Mouse (Mus musculus) C2C12 (cell line): ENCODE measurements around the gene Iqca. TPM values are rescaled to one million over a fixed set of nuclear protein-coding genes. Genes with fewer than 3 reads are reported as not detected.

Source experiments
- H3K27me3 ChIP-seq: one replicate; pipeline ENCODE4 v1.6.1; 2011; ENCODE audit not compliant: control insufficient read depth, insufficient read depth, insufficient read length
- H3K36me3 ChIP-seq: one replicate; pipeline ENCODE4 v1.6.1; 2011; ENCODE audit not compliant: control insufficient read depth, insufficient read depth
- H3K4me3 ChIP-seq: one replicate; pipeline ENCODE4 v1.5.1; 2011; ENCODE audit warnings: mild to moderate bottlenecking, control low read depth; ENCODE audit not compliant: poor library complexity, insufficient read depth, severe bottlenecking
- H3K79me2 ChIP-seq: one replicate; pipeline ENCODE4 v1.6.1; 2011; ENCODE audit not compliant: control insufficient read depth, insufficient read depth
- H3K79me3 ChIP-seq: one replicate; pipeline ENCODE4 v1.6.1; 2011; ENCODE audit warnings: low read depth, control low read depth
- H3ac ChIP-seq: one replicate; pipeline ENCODE3; 2011; ENCODE audit warnings: low read depth; ENCODE audit not compliant: control insufficient read depth, insufficient read length
- CEBPB ChIP-seq: IDR thresholded peaks from one replicate; pipeline ENCODE4 v1.6.1; 2011; ENCODE audit warnings: low read depth, mild to moderate bottlenecking, control low read depth, moderate library complexity
- CTCF ChIP-seq: IDR thresholded peaks from one replicate; pipeline ENCODE4 v1.5.1; 2011; ENCODE audit not compliant: control insufficient read depth, insufficient read depth, insufficient read length
- FOSL1 ChIP-seq: IDR thresholded peaks from one replicate; pipeline ENCODE4 v1.8.0; 2011; ENCODE audit warnings: mild to moderate bottlenecking, low read length; ENCODE audit not compliant: poor library complexity, insufficient read depth, severe bottlenecking
- MAX ChIP-seq: IDR thresholded peaks from one replicate; pipeline ENCODE4 v1.6.1; 2011; ENCODE audit warnings: mild to moderate bottlenecking, control low read depth
- MYOD1 ChIP-seq: IDR thresholded peaks from one replicate; pipeline ENCODE4 v1.6.1; 2011; ENCODE audit warnings: low read depth; ENCODE audit not compliant: control insufficient read depth, insufficient read length
- MYOG ChIP-seq: IDR thresholded peaks from one replicate; pipeline ENCODE4 v1.6.1; 2011; ENCODE audit not compliant: control insufficient read depth, insufficient read length; ENCODE audit errors: extremely low read depth
- USF1 ChIP-seq: IDR thresholded peaks from one replicate; pipeline ENCODE4 v1.6.1; 2011; ENCODE audit warnings: low read depth, mild to moderate bottlenecking, control low read depth, moderate library complexity
- polyA plus RNA-seq: library from polyadenylated mRNA; unstranded; fragments of >200 nt; fragmentation: generic; extraction: Trizol; gene quantifications from one replicate; pipeline ENCODE4 v1.2.1, GENCODE M21; 2012; ENCODE audit warnings: missing spikeins

The Iqca gene
- polyA plus RNA-seq, 1 experiment: not detected

DNA sequence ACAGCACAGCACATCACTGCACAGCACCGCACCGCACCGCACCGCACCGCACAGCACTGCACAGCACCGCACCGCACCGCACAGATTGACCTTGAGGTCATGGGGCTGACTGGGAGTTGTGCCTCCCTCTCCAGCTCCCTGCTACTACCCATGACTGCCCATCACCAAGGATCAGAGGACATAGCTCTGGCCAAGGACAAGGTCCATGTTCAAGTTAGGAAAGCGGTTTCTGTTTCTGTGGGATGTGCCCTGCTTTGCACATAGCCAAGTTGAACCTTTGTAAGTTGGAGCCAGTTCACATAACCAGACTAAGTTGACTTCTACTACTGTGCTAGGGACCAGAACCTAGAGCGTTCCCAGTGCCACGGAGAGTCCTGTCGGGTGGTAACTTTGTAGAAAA, 28.6 kb downstream of the Iqca start:
- Histone ChIP-seq H3K27me3 (no peaks in the 10 kb centered on the region), H3K4me3 (no peak overlapping the region), H3K79me3 (no peaks in the 10 kb centered on the region), H3ac (no peak overlapping the region), H3K36me3 (no peaks in the 10 kb centered on the region), H3K79me2 (no peaks in the 10 kb centered on the region)
- TF ChIP-seq CTCF (no peak), CEBPB (no peak), FOSL1 (no peak), MAX (no peak), MYOD1 (no peak), MYOG (no peak), USF1 (no peak)

DNA sequence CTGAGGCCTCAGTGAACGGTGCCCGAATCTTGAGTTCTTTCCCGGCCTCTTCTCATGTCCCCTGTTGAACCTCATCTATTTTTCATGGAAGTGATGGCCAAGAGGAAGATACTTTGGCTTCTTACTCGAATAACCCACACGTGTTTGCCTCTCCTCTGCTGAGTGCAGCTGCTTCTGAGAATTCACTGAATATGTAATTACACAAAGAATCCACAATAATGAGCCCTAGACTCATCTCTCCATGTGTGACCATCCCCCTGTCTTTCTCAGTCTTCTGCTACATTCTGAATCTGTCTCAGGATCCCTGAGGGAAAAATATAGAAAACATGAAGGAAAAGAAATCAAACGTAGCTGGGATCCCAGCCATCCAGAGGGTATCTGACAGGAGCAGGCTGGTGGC, 32.5 kb downstream of the Iqca start:
- H3ac ChIP-seq: no peak overlapping the region
- H3K4me3 ChIP-seq: no peak overlapping the region
- H3K79me3 ChIP-seq: no peaks in the 10 kb centered on the region
- no peaks in the 10 kb centered on the region for H3K27me3 ChIP-seq
- TF ChIP-seq MYOG: no peak
- no peak for TF ChIP-seq MAX
- no peak for TF ChIP-seq USF1
- no peak for TF ChIP-seq CTCF
- TF ChIP-seq FOSL1: no peak
- TF ChIP-seq MYOD1: no peak
- TF ChIP-seq CEBPB: no peak
- no peaks in the 10 kb centered on the region for H3K36me3 ChIP-seq
- no peaks in the 10 kb centered on the region for H3K79me2 ChIP-seq

DNA sequence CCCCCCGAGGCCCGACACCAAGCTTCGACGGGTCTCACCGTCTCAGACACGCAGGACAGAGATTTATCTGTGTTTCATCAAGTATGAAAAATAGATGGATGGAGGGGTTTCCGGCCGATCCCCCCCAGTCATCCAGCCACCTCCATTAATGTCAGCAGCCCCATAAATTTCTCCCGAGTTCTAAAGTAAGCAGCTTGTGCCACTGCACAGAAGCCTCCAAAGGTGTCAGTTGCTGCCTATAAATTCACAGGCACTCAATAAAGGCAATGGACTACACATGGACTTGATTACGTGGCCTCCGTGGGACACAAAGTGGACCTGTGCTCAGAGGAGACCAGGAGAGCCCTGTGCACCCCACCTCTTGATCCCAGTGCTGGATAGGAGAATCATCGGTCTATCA, 34.0 kb downstream of the Iqca start:
- no peaks in the 10 kb centered on the region for H3K27me3 ChIP-seq
- TF ChIP-seq CTCF: no peak
- TF ChIP-seq MAX: no peak
- TF ChIP-seq CEBPB: no peak
- no peaks in the 10 kb centered on the region for H3K79me3 ChIP-seq
- H3K4me3 ChIP-seq: no peak overlapping the region
- H3ac ChIP-seq: no peak overlapping the region
- no peaks in the 10 kb centered on the region for H3K36me3 ChIP-seq
- no peaks in the 10 kb centered on the region for H3K79me2 ChIP-seq

DNA sequence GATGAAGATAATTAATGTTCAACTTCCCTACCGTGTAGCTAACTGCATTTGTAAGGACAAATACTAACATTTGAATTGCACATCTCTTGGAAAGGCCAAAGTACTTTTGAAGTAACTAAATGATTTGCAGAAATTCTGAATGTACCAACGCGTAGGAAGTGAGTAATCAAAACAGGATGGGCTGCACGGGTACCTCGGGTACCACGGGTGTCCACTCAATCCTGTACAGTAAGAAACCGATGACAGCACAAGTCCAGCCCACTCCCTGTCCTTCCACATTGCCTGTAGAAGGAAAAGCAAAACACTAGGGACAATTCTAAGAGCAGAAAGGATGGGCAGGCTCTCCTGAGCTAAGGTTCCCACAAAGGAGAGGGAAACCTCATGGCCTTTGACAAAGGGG, 36.0 kb downstream of the Iqca start:
- no peak overlapping the region for H3ac ChIP-seq
- H3K79me2 ChIP-seq: no peaks in the 10 kb centered on the region
- H3K4me3 ChIP-seq: no peak overlapping the region
- TF ChIP-seq MYOG: no peak
- no peak for TF ChIP-seq MAX
- no peak for TF ChIP-seq USF1
- TF ChIP-seq FOSL1: no peak
- no peak for TF ChIP-seq MYOD1
- TF ChIP-seq CTCF: no peak
- no peak for TF ChIP-seq CEBPB
- H3K36me3 ChIP-seq: no peaks in the 10 kb centered on the region
- H3K79me3 ChIP-seq: no peaks in the 10 kb centered on the region
- H3K27me3 ChIP-seq: no peaks in the 10 kb centered on the region

DNA sequence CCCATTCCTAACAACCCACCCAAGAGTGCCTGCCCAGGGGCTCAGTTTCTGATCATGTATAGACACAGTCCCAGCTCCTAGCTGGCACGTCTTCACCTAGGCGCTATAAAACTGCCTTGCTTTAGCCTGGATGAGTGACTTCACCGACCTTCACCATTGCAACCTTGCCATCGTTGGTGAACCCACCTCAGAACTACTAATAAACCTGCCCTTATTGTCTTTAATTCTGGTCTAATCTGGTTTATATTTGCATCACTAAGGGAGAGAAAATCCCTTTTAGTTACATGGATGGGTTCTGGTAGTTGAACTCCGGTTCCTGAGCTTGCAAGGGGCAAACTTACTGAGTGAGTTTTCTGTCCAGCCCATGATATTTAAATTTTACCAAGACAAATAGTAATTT, 38.6 kb downstream of the Iqca start:
- Histone ChIP-seq H3K36me3 (no peaks in the 10 kb centered on the region), H3K27me3 (no peaks in the 10 kb centered on the region)

DNA sequence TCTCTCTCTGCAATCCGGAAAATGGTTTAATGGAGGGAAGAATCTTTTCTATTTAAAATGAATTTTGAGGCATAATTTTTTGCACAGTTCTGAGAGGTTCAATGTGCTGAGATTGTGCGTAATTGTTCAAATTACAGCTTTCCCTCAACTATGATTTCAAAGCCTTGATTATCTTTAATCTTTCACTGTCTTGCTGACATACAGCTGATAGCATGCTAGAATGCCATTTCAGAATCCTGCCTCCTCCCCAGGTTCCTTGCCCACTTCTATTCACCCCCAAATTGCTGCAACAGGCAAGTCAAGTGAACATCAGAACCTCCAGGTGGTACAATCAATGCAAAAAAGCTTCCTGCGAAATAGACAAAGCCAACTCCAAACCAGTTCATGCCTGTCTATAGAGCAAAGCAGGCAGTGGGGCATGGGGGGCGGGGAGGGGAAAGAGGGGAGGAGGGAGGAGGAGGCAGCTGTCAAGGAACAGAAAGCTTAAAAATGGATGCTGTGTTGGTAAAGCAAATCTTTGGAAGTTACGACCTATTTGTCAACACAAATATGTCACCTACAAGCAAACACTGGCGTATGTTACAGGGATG, 39.5 kb downstream of the Iqca start:
- no peak for TF ChIP-seq CTCF
- Histone ChIP-seq H3K27me3 (no peaks in the 10 kb centered on the region), H3K36me3 (no peaks in the 10 kb centered on the region)

More for the DNA sequence above, 38.6 kb downstream of the Iqca start:
- H3K79me3 ChIP-seq: no peaks in the 10 kb centered on the region
- no peak overlapping the region for H3ac ChIP-seq
- H3K4me3 ChIP-seq: no peak overlapping the region
- no peaks in the 10 kb centered on the region for H3K79me2 ChIP-seq
- TF ChIP-seq CEBPB: no peak
- no peak for TF ChIP-seq MYOG
- no peak for TF ChIP-seq MYOD1
- TF ChIP-seq CTCF: no peak
- TF ChIP-seq USF1: no peak
- TF ChIP-seq MAX: no peak
- TF ChIP-seq FOSL1: no peak

More for the DNA sequence above, 39.5 kb downstream of the Iqca start:
- Histone ChIP-seq H3K79me2 (no peaks in the 10 kb centered on the region), H3ac (no peak overlapping the region), H3K4me3 (no peak overlapping the region), H3K79me3 (no peaks in the 10 kb centered on the region)
